Mouse (Mus musculus) limb, embryonic 10.5 days (tissue): ENCODE data around the gene Plxdc1. TPM values are rescaled to one million over a fixed set of nuclear protein-coding genes. Genes with fewer than 3 reads are reported as not detected.

ENCODE experiments used
- DNase-seq: peaks from one replicate; pipeline ENCODE4 v3.0.0-alpha.2; 2017; ENCODE audit warnings: low spot score
- H3K27ac ChIP-seq: fragments of 300-500 bp; sonication (generic); 2 replicates; pipeline ENCODE4 v1.5.1; 2016; ENCODE audit warnings: mild to moderate bottlenecking
- H3K27me3 ChIP-seq: fragments of 300-500 bp; sonication (generic); 2 replicates; pipeline ENCODE4 v1.6.1; 2016; ENCODE audit warnings: low read depth, mild to moderate bottlenecking; ENCODE audit not compliant: poor library complexity, severe bottlenecking
- H3K36me3 ChIP-seq: fragments of 300-500 bp; sonication (generic); 2 replicates; pipeline ENCODE4 v1.6.1; 2016; ENCODE audit warnings: mild to moderate bottlenecking, moderate library complexity
- H3K4me1 ChIP-seq: fragments of 300-500 bp; sonication (generic); 2 replicates; pipeline ENCODE4 v1.6.1; 2016
- H3K4me3 ChIP-seq: fragments of 300-500 bp; sonication (generic); 2 replicates; pipeline ENCODE4 v1.5.1; 2016; ENCODE audit warnings: mild to moderate bottlenecking, moderate library complexity
- H3K9me3 ChIP-seq: fragments of 300-500 bp; sonication (generic); replicated peaks from 2 replicates; pipeline ENCODE4 v1.6.1; 2016; ENCODE audit warnings: mild to moderate bottlenecking
- WGBS: fragments of 180-500 bp; shearing (Covaris S2); methylation state at CpG from one replicate; pipeline ENCODE4 v1.1.7; 2016; 5-methylcytosine and 5-hydroxymethylcytosine counted together
- polyA plus RNA-seq: library from polyadenylated mRNA; unstranded; fragments of >200 nt; fragmentation: Nextera tagmentation; extraction: Ambion mirVana; gene quantifications from 2 replicates; pipeline ENCODE4 v1.2.1, GENCODE M21; 2016

Gene Plxdc1
- not detected in 2 replicates for polyA plus RNA-seq

DNA sequence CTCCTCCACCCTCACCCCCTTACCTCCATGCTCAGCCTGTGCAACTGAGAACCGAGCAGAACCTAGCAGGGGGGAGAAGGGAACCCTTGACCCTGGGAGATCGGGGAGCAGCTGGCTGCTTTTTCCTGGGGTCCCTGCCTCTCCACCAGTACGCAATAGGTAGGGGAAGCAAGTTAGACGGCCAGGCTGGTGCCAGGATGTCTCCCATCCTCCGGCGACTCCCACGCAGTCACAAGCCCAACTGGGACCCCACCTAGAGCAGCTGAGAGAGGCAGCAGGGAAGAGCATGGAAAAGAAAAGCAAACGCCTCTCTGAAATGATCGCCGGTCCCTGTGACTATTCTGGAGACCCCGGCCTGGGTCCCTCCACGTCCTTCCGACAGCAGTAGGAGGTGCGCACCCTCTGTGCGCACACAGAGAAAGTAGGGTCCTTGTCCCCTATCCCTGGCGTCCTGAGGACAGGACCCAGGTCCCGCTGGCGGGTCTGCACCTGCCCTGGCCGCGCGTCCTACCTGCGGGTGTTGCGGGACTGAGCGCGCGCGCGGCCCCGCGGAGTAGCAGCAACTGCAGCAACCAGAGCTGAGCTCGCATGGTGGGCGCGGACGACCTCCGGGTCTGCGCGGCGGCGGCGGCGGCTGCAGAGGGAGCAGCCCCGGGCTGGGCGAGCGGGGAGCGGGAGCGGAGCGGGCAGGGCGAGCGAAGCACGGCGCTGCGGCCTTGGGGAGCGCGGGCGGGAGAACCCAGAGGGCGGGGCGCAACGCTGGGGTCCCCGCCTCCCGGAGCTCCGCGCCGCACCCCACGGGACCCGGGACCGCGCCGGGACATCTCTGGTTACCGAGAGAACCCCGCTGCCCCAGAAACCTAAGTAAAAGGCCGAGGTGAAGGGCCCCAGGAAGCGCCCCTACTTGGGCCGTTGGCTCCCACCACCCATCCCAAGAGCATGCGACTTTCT, at the start of gene Plxdc1:
Gene Plxdc1, minus strand, starts transcription at position 718 of the 951 bp plus-strand sequence.
- H3K27ac ChIP-seq: peak within 1 kb of the TSS; percentile 54
- peaks cover 41% of the 10 kb centered on the region for H3K4me1 ChIP-seq
- WGBS: 3% methylated on average over 71 of the region's 74 CpGs
- peak within 1 kb of the TSS; percentile 94 for H3K4me3 ChIP-seq
- H3K27me3 ChIP-seq: peaks cover 57% of the 10 kb centered on the region
- no peaks in the 10 kb centered on the region for H3K9me3 ChIP-seq
- no peaks in the 10 kb centered on the region for H3K36me3 ChIP-seq
- DNase-seq: peak; percentile 63

DNA sequence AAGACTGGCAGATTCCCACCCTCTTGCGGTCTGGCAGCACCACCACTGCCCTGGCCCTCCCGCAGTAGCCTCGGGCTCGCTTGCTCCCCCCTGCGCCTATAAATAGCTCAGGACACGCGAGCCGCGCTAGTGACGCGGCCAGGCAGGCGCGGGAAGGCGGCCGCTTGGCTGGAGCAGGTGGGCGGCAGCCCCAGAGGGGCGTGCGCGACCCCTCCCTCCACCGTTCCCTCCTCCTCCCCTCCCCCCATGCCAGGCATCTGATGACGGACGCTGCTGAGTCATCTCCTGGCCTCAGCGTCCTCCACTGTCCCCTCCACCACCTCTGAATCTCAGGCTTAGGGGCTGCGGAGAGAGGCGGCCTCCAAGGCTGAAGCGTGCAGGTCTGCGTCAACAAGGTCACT, 49.7 kb upstream of the Plxdc1 start:
- WGBS: under 1% methylated on average over 27 of the region's 27 CpGs
- Histone ChIP-seq H3K9me3 (no peaks in the 10 kb centered on the region), H3K27ac (peak overlapping the region; percentile 48), H3K4me3 (peak overlapping the region; percentile 52), H3K27me3 (peaks cover 37% of the 10 kb centered on the region), H3K36me3 (peaks cover 4% of the 10 kb centered on the region), H3K4me1 (peaks cover 22% of the 10 kb centered on the region)
- DNase-seq: peak; percentile 69

- DNase-seq: no peak
- H3K27ac ChIP-seq: peak overlapping the region; percentile 36; the same call in 1 of the 2 replicates
- H3K4me1 ChIP-seq: peaks cover 21% of the 10 kb centered on the region
- H3K9me3 ChIP-seq: no peaks in the 10 kb centered on the region
- H3K27me3 ChIP-seq: peaks cover 37% of the 10 kb centered on the region
- H3K36me3 ChIP-seq: peaks cover 16% of the 10 kb centered on the region
- 40% methylated on average over 4 of the region's 4 CpGs for WGBS
- H3K4me3 ChIP-seq: no peak overlapping the region
Observed at GRCm38 (mm10) chr11:98034840-98035239, 48.6 kb upstream of the Plxdc1 start.

DNA sequence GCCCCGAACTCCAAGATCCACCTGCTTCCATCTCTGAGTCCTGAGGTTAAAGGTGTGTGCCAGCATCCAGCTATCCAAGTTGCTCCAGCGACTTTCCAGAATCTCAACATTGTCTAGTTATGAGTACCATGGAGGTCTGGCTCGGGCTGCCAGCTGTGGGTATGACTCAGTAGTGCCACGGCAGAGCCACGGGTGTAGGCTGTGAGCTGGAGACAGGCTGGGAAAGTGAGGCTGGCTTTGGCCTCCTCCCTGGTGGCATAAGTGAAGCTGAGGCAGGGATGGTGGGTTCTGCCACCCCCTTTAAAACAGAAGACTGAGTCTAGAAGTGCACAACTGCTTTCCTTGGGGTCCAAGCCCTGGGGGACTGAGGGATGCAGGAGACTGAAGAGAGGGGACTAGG, 47.8 kb upstream of the Plxdc1 start:
- Histone ChIP-seq H3K4me3 (no peak overlapping the region), H3K9me3 (no peaks in the 10 kb centered on the region), H3K27ac (no peak overlapping the region), H3K27me3 (peaks cover 37% of the 10 kb centered on the region), H3K36me3 (peaks cover 23% of the 10 kb centered on the region), H3K4me1 (peaks cover 21% of the 10 kb centered on the region)
- WGBS: 90% methylated on average over 5 of the region's 5 CpGs
- DNase-seq: no peak

GRCm38 (mm10) chr11:98031443-98031770, 45.2 kb upstream of the Plxdc1 start:
- Histone ChIP-seq H3K27me3 (peaks cover 17% of the 10 kb centered on the region), H3K4me3 (no peak overlapping the region), H3K36me3 (peaks cover 36% of the 10 kb centered on the region), H3K9me3 (no peaks in the 10 kb centered on the region), H3K27ac (no peak overlapping the region), H3K4me1 (peaks cover 27% of the 10 kb centered on the region)
- WGBS: 14% methylated on average over 5 of the region's 5 CpGs
- peak; percentile 87 for DNase-seq

GRCm38 (mm10) chr11:98030701-98031442, 44.6 kb upstream of the Plxdc1 start:
- DNase-seq: no peak
- Histone ChIP-seq H3K36me3 (peaks cover 36% of the 10 kb centered on the region), H3K9me3 (no peaks in the 10 kb centered on the region), H3K4me3 (no peak overlapping the region), H3K4me1 (peaks cover 25% of the 10 kb centered on the region), H3K27ac (no peak overlapping the region), H3K27me3 (peaks cover 12% of the 10 kb centered on the region)
- 62% methylated on average over 5 of the region's 5 CpGs for WGBS

DNA sequence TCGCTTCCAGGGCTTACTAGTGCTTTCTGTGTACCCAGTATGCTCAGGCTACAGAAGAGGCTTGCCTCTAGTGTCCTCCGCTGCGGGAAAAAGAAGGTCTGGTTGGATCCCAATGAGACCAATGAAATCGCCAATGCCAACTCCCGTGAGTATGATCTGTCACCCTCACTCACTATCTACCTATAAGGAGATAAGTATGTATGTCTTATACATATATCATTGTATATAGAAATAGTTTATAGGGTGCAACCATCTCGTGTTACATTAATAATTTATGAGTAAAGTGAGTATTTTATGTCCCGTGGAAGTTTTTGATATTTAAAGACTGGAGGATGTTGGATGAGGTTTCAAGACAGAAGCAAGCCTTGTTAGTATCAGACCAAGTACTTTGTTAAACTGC, 41.5 kb upstream of the Plxdc1 start:
- Histone ChIP-seq H3K27ac (peak overlapping the region; percentile 99), H3K36me3 (peaks cover 36% of the 10 kb centered on the region), H3K4me1 (peaks cover 22% of the 10 kb centered on the region), H3K4me3 (peak overlapping the region; percentile 99), H3K27me3 (no peaks in the 10 kb centered on the region), H3K9me3 (no peaks in the 10 kb centered on the region)
- 23% methylated on average over 7 of the region's 7 CpGs for WGBS
- no peak for DNase-seq

DNA sequence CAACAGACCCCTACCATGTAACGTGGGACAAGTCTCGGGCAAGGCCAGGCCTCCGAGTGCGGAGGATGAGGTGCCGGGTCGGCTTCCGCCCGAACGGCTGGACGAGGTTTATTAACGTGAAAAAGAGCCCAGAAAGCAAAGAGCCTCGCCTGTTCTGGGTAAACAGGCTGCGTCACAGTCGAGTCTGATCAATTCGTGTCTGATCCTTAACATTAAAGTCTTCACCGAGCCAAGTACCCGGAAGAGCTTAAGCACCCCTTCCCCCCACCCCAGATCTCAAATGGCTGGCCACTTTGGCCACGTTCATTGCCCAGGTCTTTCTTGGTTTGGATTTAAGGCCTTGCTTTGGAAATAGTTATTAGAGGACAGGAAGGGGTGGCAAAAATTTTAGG, 41.0 kb upstream of the Plxdc1 start:
- Histone ChIP-seq H3K36me3 (peaks cover 36% of the 10 kb centered on the region), H3K4me3 (peak overlapping the region; percentile 99), H3K27ac (peak overlapping the region; percentile 99), H3K9me3 (no peaks in the 10 kb centered on the region), H3K4me1 (peaks cover 26% of the 10 kb centered on the region), H3K27me3 (no peaks in the 10 kb centered on the region)
- DNase-seq: no peak
- under 1% methylated on average over 18 of the region's 18 CpGs for WGBS

- Histone ChIP-seq H3K4me1 (peaks cover 32% of the 10 kb centered on the region), H3K4me3 (peak within 1 kb of the TSS; percentile 99), H3K9me3 (no peaks in the 10 kb centered on the region), H3K27ac (peak within 1 kb of the TSS; percentile 99), H3K36me3 (peaks cover 36% of the 10 kb centered on the region), H3K27me3 (no peaks in the 10 kb centered on the region)
- peak; percentile 96 for DNase-seq
- under 1% methylated on average over 69 of the region's 69 CpGs for WGBS
Observed at GRCm38 (mm10) chr11:98026570-98027296, 40.5 kb upstream of the Plxdc1 start, which contains the start of gene Rpl19. TSS of gene Rpl19 (plus strand) at chr11:98026710.

- peaks cover 3% of the 10 kb centered on the region for H3K27me3 ChIP-seq
- H3K9me3 ChIP-seq: no peaks in the 10 kb centered on the region
- 7% methylated on average over 15 of the region's 15 CpGs for WGBS
- peaks cover 37% of the 10 kb centered on the region for H3K4me1 ChIP-seq
- DNase-seq: no peak
- H3K4me3 ChIP-seq: peak overlapping the region; percentile 99
- peak overlapping the region; percentile 99 for H3K27ac ChIP-seq
- peaks cover 34% of the 10 kb centered on the region for H3K36me3 ChIP-seq
Observed at GRCm38 (mm10) chr11:98026248-98026569, 40.0 kb upstream of the Plxdc1 start.

DNA sequence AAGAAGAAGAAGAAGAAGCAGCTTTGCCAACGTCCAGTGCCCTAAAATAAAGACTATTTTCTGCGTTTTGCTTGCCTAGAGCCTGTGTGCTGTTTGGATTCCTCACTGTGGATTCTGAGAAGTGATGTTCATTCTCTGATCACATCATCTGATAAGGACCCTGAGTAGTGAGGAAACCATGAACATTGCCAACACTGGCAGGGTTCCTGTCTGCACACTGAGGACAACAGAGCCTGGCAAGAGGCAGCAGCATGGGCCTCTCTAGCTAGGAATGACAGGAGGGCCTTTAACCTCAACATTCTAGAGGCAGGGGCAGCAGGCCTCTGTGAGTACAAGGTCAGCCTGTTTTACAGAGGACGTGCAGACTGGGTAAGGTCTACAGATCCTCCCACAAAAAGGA, 38.3 kb upstream of the Plxdc1 start:
- 91% methylated on average over 3 of the region's 3 CpGs for WGBS
- no peak for DNase-seq
- Histone ChIP-seq H3K27me3 (peaks cover 19% of the 10 kb centered on the region), H3K27ac (no peak overlapping the region), H3K9me3 (no peaks in the 10 kb centered on the region), H3K4me1 (peaks cover 52% of the 10 kb centered on the region), H3K36me3 (peaks cover 17% of the 10 kb centered on the region), H3K4me3 (no peak overlapping the region)

GRCm38 (mm10) chr11:98022555-98023371, 36.5 kb upstream of the Plxdc1 start, which contains the start of gene Cacnb1:
TSS of gene Cacnb1 (minus strand) at chr11:98023034.
- 3% methylated on average over 43 of the region's 52 CpGs for WGBS
- DNase-seq: peak; percentile 89
- Histone ChIP-seq H3K27ac (peak within 1 kb of the TSS; percentile 94), H3K4me3 (peak within 1 kb of the TSS; percentile 85), H3K36me3 (peaks cover 6% of the 10 kb centered on the region; the same call in 1 of the 2 replicates), H3K4me1 (peaks cover 58% of the 10 kb centered on the region), H3K9me3 (no peaks in the 10 kb centered on the region), H3K27me3 (peaks cover 22% of the 10 kb centered on the region)
